Mouse (Mus musculus) heart, embryonic 10.5 days (tissue): ENCODE measurements around the gene Kat7. TPM values are rescaled to one million over a fixed set of nuclear protein-coding genes. Genes with fewer than 3 reads are reported as not detected.

Source experiments
- DNase-seq: peaks from one replicate; pipeline ENCODE4 v3.0.0-alpha.2; 2017; ENCODE audit warnings: low spot score
- H3K27ac ChIP-seq: fragments of 300-500 bp; sonication (generic); 2 replicates; pipeline ENCODE4 v1.5.1; 2016; ENCODE audit warnings: mild to moderate bottlenecking
- H3K27me3 ChIP-seq: fragments of 300-500 bp; sonication (generic); 2 replicates; pipeline ENCODE4 v1.6.1; 2016; ENCODE audit warnings: mild to moderate bottlenecking; ENCODE audit not compliant: poor library complexity, insufficient read depth, severe bottlenecking
- H3K36me3 ChIP-seq: fragments of 300-500 bp; sonication (generic); 2 replicates; pipeline ENCODE4 v1.6.1; 2016; ENCODE audit warnings: mild to moderate bottlenecking, moderate library complexity
- H3K4me1 ChIP-seq: fragments of 300-500 bp; sonication (generic); 2 replicates; pipeline ENCODE4 v1.6.1; 2016; ENCODE audit warnings: mild to moderate bottlenecking
- H3K4me3 ChIP-seq: fragments of 300-500 bp; sonication (generic); 2 replicates; pipeline ENCODE4 v1.5.1; 2016; ENCODE audit warnings: mild to moderate bottlenecking, moderate library complexity
- H3K9me3 ChIP-seq: fragments of 300-500 bp; sonication (generic); 2 replicates; pipeline ENCODE4 v1.6.1; 2016; ENCODE audit warnings: mild to moderate bottlenecking, moderate library complexity
- WGBS: fragments of 180-500 bp; shearing (Covaris S2); methylation state at CpG from one replicate; pipeline ENCODE4 v1.1.7; 2016; 5-methylcytosine and 5-hydroxymethylcytosine counted together
- polyA plus RNA-seq: library from polyadenylated mRNA; unstranded; fragments of >200 nt; fragmentation: Nextera tagmentation; extraction: Ambion mirVana; gene quantifications from 2 replicates; pipeline ENCODE4 v1.2.1, GENCODE M21; 2016

The Kat7 gene
- polyA plus RNA-seq, 1 experiment from 2014 or later, result 68.5 TPM

- 15% methylated on average over 2 of the region's 2 CpGs for WGBS
These were observed 11.9 kb downstream of the Kat7 start for GRCm38 (mm10) chr11:95298146-95298545.

DNA sequence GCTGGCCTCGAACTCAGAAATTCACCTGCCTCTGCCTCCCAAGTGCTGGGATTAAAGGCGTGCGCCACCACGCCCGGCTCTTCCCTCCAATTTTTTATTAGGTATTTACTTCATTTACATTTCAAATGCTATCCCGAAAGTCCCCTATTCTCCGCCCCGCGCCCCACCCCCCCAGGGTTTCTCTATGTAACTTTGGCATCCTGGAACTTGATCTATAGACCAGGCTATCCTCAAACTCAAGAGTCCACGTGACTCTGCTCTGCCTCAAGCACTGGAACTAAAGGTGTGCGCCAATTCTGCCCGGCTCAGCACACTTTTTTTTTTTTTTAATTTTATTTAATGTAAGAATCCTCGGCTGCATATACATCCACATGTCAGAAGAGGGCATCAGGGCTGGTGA is 14.3 kb downstream of the Kat7 start:
- Histone ChIP-seq H3K27ac (no peak overlapping the region), H3K27me3 (no peaks in the 10 kb centered on the region), H3K36me3 (peaks cover 88% of the 10 kb centered on the region), H3K9me3 (no peaks in the 10 kb centered on the region), H3K4me1 (no peaks in the 10 kb centered on the region), H3K4me3 (no peak overlapping the region)
- WGBS, result 94% methylated on average over 13 of the region's 13 CpGs
- DNase-seq, result no peak

More at GRCm38 (mm10) chr11:95298146-95298545, 11.9 kb downstream of the Kat7 start:
- Histone ChIP-seq H3K36me3 (peaks cover 88% of the 10 kb centered on the region), H3K4me1 (no peaks in the 10 kb centered on the region), H3K27ac (no peak overlapping the region), H3K27me3 (no peaks in the 10 kb centered on the region), H3K9me3 (no peaks in the 10 kb centered on the region), H3K4me3 (no peak overlapping the region)
- DNase-seq, result no peak

DNA sequence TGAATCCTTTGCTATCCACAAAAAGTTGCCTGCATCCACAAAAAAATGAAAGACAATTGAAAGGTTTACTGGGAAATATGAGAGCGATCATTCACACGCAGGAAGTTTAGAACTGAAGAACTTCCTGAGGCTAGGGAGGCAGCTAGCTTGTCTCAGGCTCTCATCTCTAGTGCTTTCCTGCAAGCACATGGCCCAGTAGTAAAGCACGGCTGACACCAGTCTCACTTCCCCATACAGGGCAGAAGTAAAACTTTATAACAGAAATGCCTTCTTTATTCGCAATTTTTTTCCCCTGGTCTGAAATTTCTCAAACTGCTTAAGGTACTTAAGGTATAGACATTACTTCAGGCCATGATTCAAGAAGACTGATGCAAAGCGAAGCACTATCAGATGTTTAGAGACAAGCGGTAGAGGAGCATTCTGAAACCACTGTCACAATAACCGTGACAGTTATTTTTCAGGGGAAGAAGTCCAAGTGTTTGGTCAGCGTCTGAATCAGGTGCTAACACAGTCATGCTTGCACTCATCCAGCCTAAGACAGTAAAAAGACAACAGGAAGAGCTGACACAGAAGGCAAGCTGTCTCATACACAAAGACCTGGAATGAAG is 16.9 kb downstream of the Kat7 start:
- Histone ChIP-seq H3K27ac (no peak overlapping the region), H3K4me1 (no peaks in the 10 kb centered on the region), H3K27me3 (no peaks in the 10 kb centered on the region), H3K4me3 (no peak overlapping the region), H3K9me3 (no peaks in the 10 kb centered on the region), H3K36me3 (peaks cover 87% of the 10 kb centered on the region)
- DNase-seq, result no peak
- 86% methylated on average over 8 of the region's 8 CpGs for WGBS

- no peak for DNase-seq
- no peak overlapping the region for H3K4me3 ChIP-seq
- H3K27ac ChIP-seq, result no peak overlapping the region
- WGBS, result 80% methylated on average over 4 of the region's 4 CpGs
- no peaks in the 10 kb centered on the region for H3K27me3 ChIP-seq
- no peaks in the 10 kb centered on the region for H3K9me3 ChIP-seq
- H3K36me3 ChIP-seq, result peaks cover 88% of the 10 kb centered on the region
- no peaks in the 10 kb centered on the region for H3K4me1 ChIP-seq
These were observed 18.0 kb downstream of the Kat7 start for GRCm38 (mm10) chr11:95291998-95292397.

- no peak overlapping the region for H3K27ac ChIP-seq
- H3K9me3 ChIP-seq, result no peaks in the 10 kb centered on the region
- WGBS, result 95% methylated on average over 5 of the region's 5 CpGs
- no peaks in the 10 kb centered on the region for H3K27me3 ChIP-seq
- no peaks in the 10 kb centered on the region for H3K4me1 ChIP-seq
- H3K4me3 ChIP-seq, result no peak overlapping the region
- peaks cover 99% of the 10 kb centered on the region for H3K36me3 ChIP-seq
- no peak for DNase-seq
These were observed 27.7 kb downstream of the Kat7 start for GRCm38 (mm10) chr11:95282331-95282730.

- no peaks in the 10 kb centered on the region for H3K4me1 ChIP-seq
- no peak overlapping the region for H3K27ac ChIP-seq
- H3K27me3 ChIP-seq, result no peaks in the 10 kb centered on the region
- H3K9me3 ChIP-seq, result no peaks in the 10 kb centered on the region
- no peak for DNase-seq
- H3K36me3 ChIP-seq, result peaks cover 100% of the 10 kb centered on the region
- WGBS, result 90% methylated on average over 4 of the region's 4 CpGs
- H3K4me3 ChIP-seq, result no peak overlapping the region
These were observed 30.9 kb downstream of the Kat7 start for GRCm38 (mm10) chr11:95279061-95279659.

DNA sequence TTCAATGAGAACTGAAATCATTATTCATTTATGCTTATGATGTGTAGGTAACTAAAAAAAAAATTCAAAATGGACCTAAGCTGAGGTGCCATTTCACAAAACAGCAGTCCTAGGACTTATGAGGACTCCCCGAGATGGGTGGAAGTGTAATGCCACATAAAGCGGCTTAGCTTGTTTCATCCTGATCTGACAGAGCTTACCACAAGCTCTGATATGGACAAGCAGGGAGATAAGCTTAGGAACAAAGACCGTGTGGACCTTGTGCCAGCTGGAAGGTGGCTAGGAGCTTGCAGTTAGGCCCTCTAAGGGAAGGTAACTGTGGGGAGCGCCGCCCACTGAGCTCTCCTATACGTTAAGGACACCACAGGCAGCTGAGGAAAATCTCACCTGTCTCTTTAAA is 34.0 kb downstream of the Kat7 start:
- Histone ChIP-seq H3K4me3 (no peak overlapping the region), H3K27me3 (no peaks in the 10 kb centered on the region), H3K36me3 (peaks cover 100% of the 10 kb centered on the region), H3K4me1 (no peaks in the 10 kb centered on the region), H3K9me3 (no peaks in the 10 kb centered on the region), H3K27ac (no peak overlapping the region)
- DNase-seq, result no peak
- 80% methylated on average over 6 of the region's 6 CpGs for WGBS

GRCm38 (mm10) chr11:95274613-95275012 is 35.4 kb downstream of the Kat7 start:
- Histone ChIP-seq H3K4me3 (no peak overlapping the region), H3K4me1 (no peaks in the 10 kb centered on the region), H3K9me3 (no peaks in the 10 kb centered on the region), H3K27me3 (no peaks in the 10 kb centered on the region), H3K36me3 (peaks cover 100% of the 10 kb centered on the region), H3K27ac (no peak overlapping the region; the same call in 1 of the 2 replicates)
- DNase-seq, result no peak
- WGBS, result 65% methylated on average over 3 of the region's 3 CpGs

DNA sequence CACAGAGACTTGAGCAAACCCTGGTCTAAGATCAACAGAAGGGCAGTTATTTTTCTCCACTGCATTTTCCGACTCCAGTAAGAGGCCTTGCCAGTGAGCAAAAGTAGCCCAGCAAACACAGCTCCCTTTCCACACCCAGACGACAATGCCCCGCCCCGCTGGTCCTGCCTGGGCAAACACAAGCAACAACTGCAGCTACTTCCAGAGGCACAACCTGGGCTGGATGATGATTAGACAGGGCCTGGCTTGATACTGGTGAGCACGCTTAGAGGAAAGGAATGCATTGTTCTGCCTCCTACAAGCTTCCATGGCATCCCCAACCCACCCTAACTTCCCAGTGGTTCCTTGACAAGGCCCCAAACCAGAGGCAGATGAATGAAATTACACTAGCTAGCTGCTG is 36.4 kb downstream of the Kat7 start:
- Histone ChIP-seq H3K4me3 (no peak overlapping the region), H3K27ac (no peak overlapping the region), H3K9me3 (no peaks in the 10 kb centered on the region), H3K27me3 (no peaks in the 10 kb centered on the region), H3K4me1 (no peaks in the 10 kb centered on the region), H3K36me3 (peaks cover 100% of the 10 kb centered on the region)
- WGBS, result 82% methylated on average over 5 of the region's 5 CpGs
- no peak for DNase-seq

DNA sequence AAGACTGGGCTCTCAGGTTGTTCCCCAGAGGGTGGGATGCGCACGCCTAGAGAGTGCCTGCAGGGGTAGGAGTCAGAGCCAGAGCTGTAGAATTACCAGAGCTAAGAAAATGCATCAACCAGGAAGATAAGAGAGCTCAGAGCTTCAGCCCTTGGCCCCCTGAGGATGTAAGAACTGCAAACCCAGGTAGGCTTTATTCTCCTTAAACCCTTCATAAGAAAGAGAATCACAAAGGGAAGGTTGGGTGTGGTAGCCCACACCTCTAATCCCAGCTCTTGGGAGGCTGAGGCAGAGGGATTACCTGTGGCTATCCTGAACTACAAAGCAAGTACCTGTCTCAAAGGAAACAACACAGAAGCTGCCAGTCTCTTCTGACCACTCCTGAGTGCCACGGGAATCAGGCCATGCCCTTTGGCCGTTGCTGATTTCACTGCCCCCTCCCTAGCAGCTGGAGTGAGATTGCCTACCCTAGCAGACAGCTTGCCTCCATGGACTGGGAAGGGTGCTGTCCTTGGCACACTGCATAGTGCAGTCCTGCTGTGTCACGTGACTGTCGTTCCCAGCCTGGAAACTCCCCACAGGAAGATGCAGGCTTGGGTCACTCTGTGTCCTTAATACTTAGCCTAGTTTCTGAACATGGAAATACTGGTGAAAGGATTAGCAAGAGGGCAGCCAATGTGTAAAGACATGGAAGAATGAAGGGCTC is 43.4 kb downstream of the Kat7 start:
- Histone ChIP-seq H3K9me3 (no peaks in the 10 kb centered on the region), H3K4me3 (no peak overlapping the region), H3K4me1 (peaks cover 19% of the 10 kb centered on the region), H3K27ac (no peak overlapping the region), H3K36me3 (peaks cover 31% of the 10 kb centered on the region), H3K27me3 (peaks cover 1% of the 10 kb centered on the region; the same call in 1 of the 2 replicates)
- WGBS, result 49% methylated on average over 6 of the region's 6 CpGs
- no peak for DNase-seq

DNA sequence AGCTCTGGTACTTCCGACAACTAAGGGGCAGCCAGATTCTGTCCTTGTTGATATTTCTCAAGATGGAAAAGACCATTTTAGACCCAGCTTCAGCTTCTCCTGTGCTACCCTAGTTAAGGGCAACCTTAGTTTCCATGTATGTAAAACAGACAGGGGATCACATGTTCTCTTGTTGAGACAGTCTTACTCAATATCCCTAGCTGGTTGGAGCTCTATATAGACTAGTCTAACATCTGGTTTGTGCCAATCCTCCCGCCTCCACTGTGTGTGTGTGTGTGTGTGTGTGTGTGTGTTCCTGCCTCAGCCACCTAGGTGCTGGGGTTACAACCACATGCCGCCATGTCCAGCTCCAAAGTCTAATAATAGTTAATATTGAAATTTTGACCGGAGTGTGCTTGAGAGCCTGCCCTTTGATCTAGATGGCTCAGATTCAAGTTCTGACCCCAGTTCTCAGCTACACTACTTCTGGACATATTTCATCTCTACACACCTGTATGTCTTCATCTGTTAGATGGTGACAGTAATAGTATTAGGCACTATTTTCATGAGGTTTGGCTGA is 45.5 kb downstream of the Kat7 start:
- Histone ChIP-seq H3K27ac (no peak overlapping the region), H3K27me3 (peaks cover 8% of the 10 kb centered on the region; the same call in 1 of the 2 replicates), H3K36me3 (peaks cover 9% of the 10 kb centered on the region), H3K4me3 (no peak overlapping the region), H3K4me1 (peaks cover 25% of the 10 kb centered on the region), H3K9me3 (no peaks in the 10 kb centered on the region)
- 68% methylated on average over 4 of the region's 4 CpGs for WGBS
- no peak for DNase-seq

- Histone ChIP-seq H3K27me3 (peaks cover 8% of the 10 kb centered on the region; the same call in 1 of the 2 replicates), H3K9me3 (no peaks in the 10 kb centered on the region), H3K4me3 (no peak overlapping the region), H3K36me3 (peaks cover 3% of the 10 kb centered on the region), H3K4me1 (peaks cover 30% of the 10 kb centered on the region), H3K27ac (0 out of 2 replicates have a peak overlapping the region, but pooled peaks have one; percentile 10)
- DNase-seq, result no peak
- WGBS, result 19% methylated on average over 11 of the region's 11 CpGs
These were observed 46.1 kb downstream of the Kat7 start for GRCm38 (mm10) chr11:95263816-95264454.
